11 mouse cellular contexts compared by ENCODE assay signal in the genomic region with DNA sequence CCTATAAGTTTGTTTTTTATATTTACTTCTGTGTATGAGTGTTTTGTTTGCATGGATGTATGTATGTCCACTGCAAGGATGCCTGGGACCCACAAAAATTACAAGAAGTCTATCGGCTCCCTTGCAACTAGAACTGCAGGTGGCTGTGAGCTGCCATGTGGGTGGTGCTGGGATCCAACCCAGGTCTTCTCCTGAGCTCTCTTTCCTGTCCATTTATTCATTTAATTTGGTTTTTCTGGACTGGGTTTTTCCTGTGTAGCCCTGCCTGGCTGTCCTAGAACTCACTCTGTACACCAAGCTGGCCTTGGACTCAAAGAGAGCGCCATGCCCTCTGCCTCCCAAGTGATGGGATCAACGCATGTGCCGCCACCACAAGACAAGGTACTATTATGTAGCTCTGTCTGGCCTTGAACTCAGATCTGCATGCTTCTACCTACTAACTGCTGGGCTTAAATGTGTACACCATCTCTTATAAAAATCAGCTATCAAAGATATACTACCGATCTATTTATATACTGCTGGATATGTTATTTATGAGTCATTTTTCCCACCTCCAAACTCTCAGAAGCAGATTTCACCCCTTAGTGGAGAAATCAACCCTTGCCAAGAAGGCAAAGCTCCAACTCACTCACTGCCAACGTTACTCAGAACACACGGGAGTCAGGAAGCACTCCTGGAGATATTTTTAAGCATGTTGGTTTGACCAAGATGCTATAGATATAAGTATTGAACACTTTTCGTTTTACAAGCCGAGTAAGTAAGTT. TPM values are rescaled to one million over a fixed set of nuclear protein-coding genes. Genes with fewer than 3 reads are reported as not detected.
DNase-seq lines count a peak whose midpoint lies in the region; ATAC-seq and TF ChIP-seq lines count a peak whose summit lies in the region.
"Had no signal": no experiment of that assay in that cellular context is flagged by ENCODE, and none has a peak within 500 bp of the region (broad histone marks: within the 10 kb centered on the region; RNA-seq: fewer than 3 reads in every experiment).

No protein-coding gene starts in this region.

- H3K27ac ChIP-seq in heart, embryonic 14.5 days (replicated peaks in 1 of 2; ENCODE audit: control insufficient read depth in 1 of 2, insufficient read depth in 1 of 2, low read depth in 2 of 2, low read length in 2 of 2) = peak overlapping the region; percentile 56 to 57; a peak in 3 of 4 replicates
- peak overlapping the region; percentile 63 for H3K27ac ChIP-seq in left cerebral cortex, adult 2 months
- H3K27ac ChIP-seq: hindbrain, embryonic 15.5 days had no signal

- WGBS in heart, embryonic 14.5 days = 67% methylated on average over 9 of the region's 9 CpGs

- peaks cover 14% of the 10 kb centered on the region for H3K36me3 ChIP-seq in heart, embryonic 14.5 days (ENCODE audit: control insufficient read depth, insufficient read depth, low read length)

- no peak for TF ChIP-seq CTCF in left cerebral cortex, adult 2 months (IDR thresholded peaks at IDR 0.05)

- H3K4me2 ChIP-seq in heart, embryonic 14.5 days (ENCODE audit: low read length) = no peak overlapping the region
- H3K4me2 ChIP-seq: hindbrain, embryonic 15.5 days had no signal

- no peak overlapping the region for H3K9ac ChIP-seq in heart, embryonic 14.5 days (ENCODE audit: low read length)
- H3K9ac ChIP-seq: hindbrain, embryonic 15.5 days had no signal

- H3K9me3 ChIP-seq in heart, embryonic 14.5 days (ENCODE audit: control insufficient read depth, low read length) = no peaks in the 10 kb centered on the region
- H3K9me3 ChIP-seq: hindbrain, embryonic 15.5 days had no signal

- H3K27me3 ChIP-seq in heart, embryonic 14.5 days (ENCODE audit: control insufficient read depth, insufficient read depth, low read length) = no peaks in the 10 kb centered on the region
- H3K27me3 ChIP-seq: hindbrain, embryonic 15.5 days had no signal

- no peak overlapping the region for H3K4me3 ChIP-seq in heart, embryonic 14.5 days (ENCODE audit: control insufficient read depth in 1 of 2, insufficient read depth in 1 of 2, low read depth in 1 of 2, low read length in 2 of 2)
- H3K4me3 ChIP-seq in left cerebral cortex, adult 2 months = no peak overlapping the region
- H3K4me3 ChIP-seq: hindbrain, embryonic 15.5 days had no signal

- intact Hi-C loops in heart, postnatal 14 days (cut with DNase I) = no loop called here
- intact Hi-C loops in left cerebral cortex, adult 2 months (cut with DNase I) = loop anchor here (1.0 kb wide), 2 partner anchors 13 to 36 kb away; no protein-coding TSS in a partner anchor

- H3K4me1 ChIP-seq in heart, embryonic 14.5 days (ENCODE audit: control insufficient read depth in 2 of 2, insufficient read depth in 2 of 2, low read length in 2 of 2) = peaks cover 16 to 35% of the 10 kb centered on the region in 2 experiments

- no peak for ATAC-seq in heart, embryonic 14.5 days (ENCODE audit: insufficient number of reproducible peaks, insufficient read depth, low FRiP score, low read depth)
- ATAC-seq: activated CD4-positive, CD25-positive, alpha-beta regulatory T cell, adult 4 months had no signal

- no peak for DNase-seq in heart, postnatal 14 days
- peak; percentile 85 for DNase-seq in 3T3-L1 (ENCODE audit: low read depth, low spot score)
- DNase-seq in cerebellum, adult 18-20 months = peak; percentile 78 to 79
- peak; percentile 36 to 47 for DNase-seq in left cerebral cortex, adult 2 months (ENCODE audit: extremely low spot score in 1 of 2, low spot score in 2 of 2)
- DNase-seq in kidney, postnatal 25 days = no peak
- DNase-seq in neural tube, embryonic 10.5 days (ENCODE audit: extremely low spot score, low spot score) = no peak
- no peak for DNase-seq in spleen, postnatal 10 days (ENCODE audit: low spot score in 2 of 2)
- DNase-seq: lung, postnatal 14 days had no signal

RNA-seq across cellular contexts. Expression of a gene that starts 34.7 kb away (rescaled TPM):
- 59.4 and 63.9 TPM in 2 replicates for polyA plus RNA-seq in heart, embryonic 14.5 days (2014; fragmentation: Nextera tagmentation; extraction: Ambion mirVana)
- total RNA-seq in heart, postnatal 14 days (2021) = 100 to 1,000 TPM; 113 to 120 TPM
- total RNA-seq in left cerebral cortex, adult 2 months (2021) = 100 to 1,000 TPM; 186 to 196 TPM

RNA-seq across cellular contexts. Expression of a gene that starts 45.6 kb away (rescaled TPM):
- 42.8 and 46.0 TPM in 2 replicates for polyA plus RNA-seq in heart, embryonic 14.5 days (2014; fragmentation: Nextera tagmentation; extraction: Ambion mirVana)
- total RNA-seq in heart, postnatal 14 days (2021) = 10 to 100 TPM; 42.2 to 43.0 TPM
- total RNA-seq in left cerebral cortex, adult 2 months (2021) = 10 to 100 TPM; 57.2 to 59.5 TPM

Comparison
In these comparisons a context has a peak if more than half of its experiments do, and no peak if none do; other contexts are left out.
1. DNase-seq: peak in 3T3-L1 (single experiment), cerebellum, adult 18-20 months (2 of 2) and left cerebral cortex, adult 2 months (2 of 2); none in heart, postnatal 14 days (0 of 2), kidney, postnatal 25 days (0 of 2), neural tube, embryonic 10.5 days (single experiment) and spleen, postnatal 10 days (0 of 2).